Mouse (Mus musculus) liver, adult 2 months (tissue): ENCODE results near the gene Rps11. TPM values are rescaled to one million over a fixed set of nuclear protein-coding genes. Genes with fewer than 3 reads are reported as not detected.

Experiments used
- DNase-seq: peaks from one replicate; pipeline ENCODE4 v3.0.0-alpha.2; 2011; ENCODE audit warnings: low read depth, low spot score; ENCODE audit errors: extremely low read depth
- H3K27ac ChIP-seq: fragments of 200-500 bp; replicated peaks from 2 replicates; pipeline ENCODE4 v1.5.1; 2012; ENCODE audit warnings: low read depth, mild to moderate bottlenecking, control low read depth, inconsistent platforms, low read length; ENCODE audit not compliant: insufficient read depth
- H3K27me3 ChIP-seq: fragments of 200-500 bp; 2 replicates; pipeline ENCODE4 v1.6.1; 2012; ENCODE audit warnings: mild to moderate bottlenecking, moderate library complexity, low read length, inconsistent platforms; ENCODE audit not compliant: control insufficient read depth, insufficient read depth
- H3K36me3 ChIP-seq: fragments of 200-500 bp; 2 replicates; pipeline ENCODE4 v1.6.1; 2012; ENCODE audit warnings: low read length, inconsistent platforms; ENCODE audit not compliant: control insufficient read depth, insufficient read depth
- H3K4me1 ChIP-seq: fragments of 200-500 bp; 2 replicates; pipeline ENCODE4 v1.6.1; 2011; ENCODE audit warnings: low read length; ENCODE audit not compliant: control insufficient read depth, insufficient read depth
- H3K4me3 ChIP-seq: fragments of 200-500 bp; 2 replicates; pipeline ENCODE4 v1.5.1; 2011; ENCODE audit warnings: low read depth, mild to moderate bottlenecking, control low read depth, low read length, moderate library complexity; ENCODE audit not compliant: insufficient read depth
- H3K79me2 ChIP-seq: fragments of 200-500 bp; 2 replicates; pipeline ENCODE4 v1.6.1; 2012; ENCODE audit warnings: inconsistent platforms, mild to moderate bottlenecking, low read length, moderate library complexity; ENCODE audit not compliant: control insufficient read depth, insufficient read depth
- H3K9ac ChIP-seq: fragments of 200-500 bp; 2 replicates; pipeline ENCODE4 v1.6.1; 2012; ENCODE audit warnings: low read depth, mild to moderate bottlenecking, control low read depth, inconsistent platforms, low read length
- CTCF ChIP-seq: fragments of 200-500 bp; IDR thresholded peaks from 2 replicates; pipeline ENCODE4 v1.5.1; 2011; ENCODE audit warnings: low read depth, low read length, control low read depth
- POLR2A ChIP-seq: fragments of 200-500 bp; IDR thresholded peaks from 2 replicates; pipeline ENCODE4 v1.6.1; 2011; ENCODE audit warnings: low read length, control low read depth; ENCODE audit not compliant: insufficient read depth; ENCODE audit errors: extremely low read depth
- WGBS: fragments of 180-500 bp; shearing (Covaris S2); methylation state at CpG from one replicate; pipeline ENCODE4 v1.1.7; 2018; 5-methylcytosine and 5-hydroxymethylcytosine counted together
- polyA plus RNA-seq: library from polyadenylated mRNA; depleted of rRNA; stranded (reverse); fragments of >200 nt; gene quantifications from 2 replicates; pipeline ENCODE4 v1.2.3, GENCODE M21; 2012
- total RNA-seq: library from RNA; depleted of rRNA; stranded (reverse); fragments of >200 nt; gene quantifications from 2 replicates; pipeline ENCODE4 v1.2.3, GENCODE M21; 2014

Rps11 gene
- total and polyA plus RNA-seq, 2 experiments: 95.1 to 355 TPM

GRCm38 (mm10) chr7:45095367-45095766, 28.9 kb downstream of the Rps11 start:
- no peak for DNase-seq
- WGBS: 82% methylated on average over 6 of the region's 6 CpGs
- no peak overlapping the region for H3K27ac ChIP-seq
- H3K79me2 ChIP-seq: no peaks in the 10 kb centered on the region
- H3K36me3 ChIP-seq: peaks cover 20% of the 10 kb centered on the region; the same call in 1 of the 2 replicates
- no peak overlapping the region for H3K4me3 ChIP-seq
- TF ChIP-seq CTCF (no peak), POLR2A (no peak)
- H3K9ac ChIP-seq: no peak overlapping the region
- no peaks in the 10 kb centered on the region for H3K27me3 ChIP-seq
- peaks cover 3% of the 10 kb centered on the region; the same call in 1 of the 2 replicates for H3K4me1 ChIP-seq

GRCm38 (mm10) chr7:45094121-45094520, 30.1 kb downstream of the Rps11 start:
- H3K79me2 ChIP-seq: no peaks in the 10 kb centered on the region
- no peaks in the 10 kb centered on the region for H3K27me3 ChIP-seq
- H3K9ac ChIP-seq: no peak overlapping the region
- peaks cover 3% of the 10 kb centered on the region; the same call in 1 of the 2 replicates for H3K4me1 ChIP-seq
- no peak overlapping the region for H3K4me3 ChIP-seq
- peaks cover 17% of the 10 kb centered on the region; the same call in 1 of the 2 replicates for H3K36me3 ChIP-seq
- TF ChIP-seq POLR2A (no peak), CTCF (no peak)
- WGBS: 90% methylated on average over 7 of the region's 7 CpGs
- no peak for DNase-seq
- H3K27ac ChIP-seq: no peak overlapping the region

GRCm38 (mm10) chr7:45093516-45093905, 30.7 kb downstream of the Rps11 start:
- Histone ChIP-seq H3K79me2 (no peaks in the 10 kb centered on the region), H3K27ac (no peak overlapping the region)

GRCm38 (mm10) chr7:45092828-45093515, 31.3 kb downstream of the Rps11 start:
- Histone ChIP-seq H3K27ac (no peak overlapping the region), H3K27me3 (no peaks in the 10 kb centered on the region), H3K4me3 (no peak overlapping the region), H3K4me1 (peaks cover 3% of the 10 kb centered on the region; the same call in 1 of the 2 replicates), H3K79me2 (no peaks in the 10 kb centered on the region), H3K9ac (no peak overlapping the region), H3K36me3 (peaks cover 12% of the 10 kb centered on the region; the same call in 1 of the 2 replicates)
- TF ChIP-seq CTCF: no peak
- TF ChIP-seq POLR2A: no peak
- DNase-seq: no peak
- 84% methylated on average over 12 of the region's 12 CpGs for WGBS

More at GRCm38 (mm10) chr7:45093516-45093905, 30.7 kb downstream of the Rps11 start:
- H3K4me1 ChIP-seq: peaks cover 3% of the 10 kb centered on the region; the same call in 1 of the 2 replicates
- no peak for TF ChIP-seq POLR2A
- TF ChIP-seq CTCF: no peak
- H3K36me3 ChIP-seq: peaks cover 13% of the 10 kb centered on the region; the same call in 1 of the 2 replicates
- no peaks in the 10 kb centered on the region for H3K27me3 ChIP-seq
- DNase-seq: no peak
- H3K9ac ChIP-seq: no peak overlapping the region
- H3K4me3 ChIP-seq: no peak overlapping the region
- 58% methylated on average over 18 of the region's 18 CpGs for WGBS

GRCm38 (mm10) chr7:45092048-45092447, 32.2 kb downstream of the Rps11 start, which contains the start of gene Rcn3:
Rcn3 (minus strand) TSS chr7:45092221.
- H3K4me1 ChIP-seq: peaks cover under 1% of the 10 kb centered on the region; the same call in 1 of the 2 replicates
- DNase-seq: no peak
- TF ChIP-seq CTCF (no peak), POLR2A (no peak)

More at GRCm38 (mm10) chr7:45092048-45092447, 32.2 kb downstream of the Rps11 start, which contains the start of gene Rcn3:
- H3K36me3 ChIP-seq: peaks cover 5% of the 10 kb centered on the region; the same call in 1 of the 2 replicates
- no peaks in the 10 kb centered on the region for H3K27me3 ChIP-seq
- no peaks in the 10 kb centered on the region for H3K79me2 ChIP-seq
- peak within 1 kb of the TSS; percentile 53 for H3K4me3 ChIP-seq
- 0 out of 2 replicates have a peak within 1 kb of the TSS, but pooled peaks have one; percentile 36 for H3K9ac ChIP-seq
- H3K27ac ChIP-seq: no peak within 1 kb of the TSS
- 4% methylated on average over 16 of the region's 16 CpGs for WGBS
